Mouse (Mus musculus): ENCODE measurements at regions not wholly inside any gene's neighbourhood (a gene's known extent, or its start where the extent isn't known, plus 50 kb on each side); places are given as distances from the start of the nearest gene placed in this dataset.

DNA sequence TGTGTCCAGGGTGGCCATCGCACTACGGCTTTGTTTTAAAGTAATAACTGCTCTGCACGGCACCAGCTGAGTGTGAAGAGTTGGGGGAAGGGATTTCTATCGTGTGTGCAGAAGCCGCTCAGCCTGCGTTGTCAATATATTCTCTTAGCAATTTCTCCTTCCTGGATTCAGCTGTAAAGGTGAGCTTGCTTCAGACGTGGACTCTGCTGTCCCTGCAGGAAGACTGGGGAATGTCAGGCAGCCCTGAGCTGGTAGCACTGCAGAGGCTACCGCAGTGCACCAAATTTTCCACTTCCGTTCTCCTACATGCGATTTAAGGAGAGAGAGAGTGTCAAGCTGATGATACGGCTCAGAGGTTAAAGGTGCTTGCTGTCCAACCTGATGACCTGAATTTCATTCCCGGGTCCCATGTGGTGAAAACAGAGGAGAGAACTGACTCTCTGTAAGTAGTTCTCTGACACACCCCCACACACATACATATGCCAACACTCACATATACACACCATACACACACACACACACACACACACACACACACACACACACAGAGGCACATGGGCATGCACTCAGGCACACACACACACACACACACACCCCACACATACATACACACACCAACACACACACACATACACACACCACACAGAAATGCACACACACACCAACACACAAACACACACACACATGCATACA, 59.9 kb upstream of the Prelid3b start:
- TF ChIP-seq POLR2A (IDR thresholded peaks at IDR 0.05; ENCODE audit: borderline replicate concordance, control insufficient read depth, low read depth, low read length) (no peak), CTCF (IDR thresholded peaks at IDR 0.05; ENCODE audit: control insufficient read depth, insufficient read depth, low read length) (peak; percentile 18; the same call in 1 of the 2 replicates)
- H3K27ac ChIP-seq (ENCODE audit: control insufficient read depth, insufficient read depth, low read depth, low read length, poor library complexity): no peak overlapping the region
- no peak overlapping the region for H3K4me3 ChIP-seq (replicated peaks; ENCODE audit: control insufficient read depth, low read depth, low read length)
- no peaks in the 10 kb centered on the region for H3K4me1 ChIP-seq (ENCODE audit: control insufficient read depth, insufficient read depth, low read length)
- 61% methylated on average over 12 of the region's 12 CpGs for WGBS

DNA sequence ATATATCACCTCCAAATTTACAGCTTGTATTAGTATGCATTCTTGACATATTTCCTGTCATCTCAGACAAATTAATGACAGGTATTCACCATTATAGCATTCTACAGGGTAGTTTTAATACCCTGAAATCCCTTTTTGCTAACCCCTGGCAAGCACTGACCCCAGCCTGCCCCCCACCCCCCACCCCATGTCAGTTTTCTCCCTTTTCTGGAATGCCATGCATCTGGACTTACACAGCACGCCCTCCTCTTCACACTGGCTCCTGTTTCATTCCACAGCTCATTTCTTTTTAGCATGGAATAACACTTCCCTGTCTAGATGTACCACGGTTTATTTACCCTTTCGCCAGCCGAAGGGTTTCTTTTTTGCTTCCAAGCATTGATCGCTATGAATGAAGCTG, 67.8 kb upstream of the Prelid3b start:
- no peaks in the 10 kb centered on the region for H3K4me1 ChIP-seq (ENCODE audit: control insufficient read depth, insufficient read depth, low read length)
- H3K4me3 ChIP-seq (replicated peaks; ENCODE audit: control insufficient read depth, low read depth, low read length): no peak overlapping the region
- TF ChIP-seq POLR2A (IDR thresholded peaks at IDR 0.05; ENCODE audit: borderline replicate concordance, control insufficient read depth, low read depth, low read length) (no peak), CTCF (IDR thresholded peaks at IDR 0.05; ENCODE audit: control insufficient read depth, insufficient read depth, low read length) (no peak)
- H3K27ac ChIP-seq (ENCODE audit: control insufficient read depth, insufficient read depth, low read depth, low read length, poor library complexity): no peak overlapping the region
- WGBS: 80% methylated on average over 5 of the region's 5 CpGs

DNA sequence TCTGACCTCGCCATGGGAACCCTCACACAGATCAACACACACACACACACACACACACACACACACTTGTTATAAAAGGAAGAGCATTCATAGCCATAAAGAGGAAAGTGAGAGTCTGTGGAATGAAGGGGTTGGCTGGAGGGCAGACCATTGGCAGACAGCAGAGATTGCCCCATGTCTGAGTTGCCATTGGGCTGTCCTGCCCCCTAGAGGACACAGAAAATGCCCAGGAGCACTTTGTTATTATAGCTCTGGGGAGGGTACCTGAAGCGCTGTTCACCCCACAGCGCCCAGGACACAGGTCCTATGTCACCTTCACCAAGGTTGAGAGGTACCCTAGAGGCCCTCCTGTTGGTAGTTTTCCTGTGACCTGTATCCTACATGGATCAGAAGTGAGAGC, 74.3 kb upstream of the Prelid3b start:
- WGBS: 84% methylated on average over 3 of the region's 3 CpGs
- Histone ChIP-seq H3K27ac (ENCODE audit: control insufficient read depth, insufficient read depth, low read depth, low read length, poor library complexity) (no peak overlapping the region), H3K4me1 (ENCODE audit: control insufficient read depth, insufficient read depth, low read length) (no peaks in the 10 kb centered on the region), H3K4me3 (replicated peaks; ENCODE audit: control insufficient read depth, low read depth, low read length) (no peak overlapping the region)
- TF ChIP-seq POLR2A (IDR thresholded peaks at IDR 0.05; ENCODE audit: borderline replicate concordance, control insufficient read depth, low read depth, low read length) (no peak), CTCF (IDR thresholded peaks at IDR 0.05; ENCODE audit: control insufficient read depth, insufficient read depth, low read length) (peak; percentile 51)

DNA sequence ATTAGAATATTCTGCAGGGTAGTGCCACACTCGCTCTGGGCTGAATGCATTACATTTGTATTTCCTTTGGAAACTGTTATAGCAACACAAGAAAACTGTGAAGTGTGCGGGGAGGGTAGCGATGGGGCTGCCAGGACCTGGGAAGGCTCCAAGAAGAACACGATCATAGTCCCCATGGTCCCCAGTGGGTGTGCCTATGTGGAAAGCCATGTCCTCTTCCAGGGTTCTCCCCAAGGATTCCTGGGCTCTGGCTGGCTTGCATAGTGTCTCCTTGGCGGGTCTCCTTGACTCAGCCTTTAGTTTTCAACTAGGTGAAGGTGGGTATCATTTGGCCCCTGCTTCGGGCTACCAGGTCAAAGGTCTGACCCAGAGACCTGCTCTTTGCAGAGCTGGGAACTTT, 74.8 kb upstream of the Prelid3b start:
- Histone ChIP-seq H3K27ac (ENCODE audit: control insufficient read depth, insufficient read depth, low read depth, low read length, poor library complexity) (no peak overlapping the region), H3K4me1 (ENCODE audit: control insufficient read depth, insufficient read depth, low read length) (no peaks in the 10 kb centered on the region), H3K4me3 (replicated peaks; ENCODE audit: control insufficient read depth, low read depth, low read length) (no peak overlapping the region)
- WGBS: 75% methylated on average over 6 of the region's 6 CpGs
- no peak for TF ChIP-seq CTCF (IDR thresholded peaks at IDR 0.05; ENCODE audit: control insufficient read depth, insufficient read depth, low read length)

DNA sequence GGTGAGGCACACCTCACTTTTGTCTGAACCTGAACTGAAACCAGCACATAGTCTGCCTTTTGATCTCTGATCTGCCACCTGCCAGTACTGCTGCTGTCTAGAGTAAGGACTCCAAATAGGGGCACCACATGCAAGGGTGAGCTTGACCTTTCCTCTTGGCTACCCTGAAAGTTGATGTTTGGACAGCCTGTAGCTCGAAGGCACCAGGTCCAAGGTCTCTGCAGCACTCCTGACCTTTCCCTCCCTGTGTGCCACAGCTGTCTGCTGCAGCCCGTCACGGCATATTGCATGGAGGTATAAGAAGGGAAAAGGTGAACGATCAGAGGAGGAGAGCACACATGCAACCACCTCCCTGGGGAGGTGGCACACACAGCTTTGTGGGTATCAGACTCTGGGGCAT, 75.9 kb upstream of the Prelid3b start:
- Histone ChIP-seq H3K4me3 (replicated peaks; ENCODE audit: control insufficient read depth, low read depth, low read length) (no peak overlapping the region), H3K4me1 (ENCODE audit: control insufficient read depth, insufficient read depth, low read length) (no peaks in the 10 kb centered on the region), H3K27ac (ENCODE audit: control insufficient read depth, insufficient read depth, low read depth, low read length, poor library complexity) (no peak overlapping the region)
- 78% methylated on average over 4 of the region's 4 CpGs for WGBS
- no peak for TF ChIP-seq CTCF (IDR thresholded peaks at IDR 0.05; ENCODE audit: control insufficient read depth, insufficient read depth, low read length)
- no peak for TF ChIP-seq POLR2A (IDR thresholded peaks at IDR 0.05; ENCODE audit: borderline replicate concordance, control insufficient read depth, low read depth, low read length)

DNA sequence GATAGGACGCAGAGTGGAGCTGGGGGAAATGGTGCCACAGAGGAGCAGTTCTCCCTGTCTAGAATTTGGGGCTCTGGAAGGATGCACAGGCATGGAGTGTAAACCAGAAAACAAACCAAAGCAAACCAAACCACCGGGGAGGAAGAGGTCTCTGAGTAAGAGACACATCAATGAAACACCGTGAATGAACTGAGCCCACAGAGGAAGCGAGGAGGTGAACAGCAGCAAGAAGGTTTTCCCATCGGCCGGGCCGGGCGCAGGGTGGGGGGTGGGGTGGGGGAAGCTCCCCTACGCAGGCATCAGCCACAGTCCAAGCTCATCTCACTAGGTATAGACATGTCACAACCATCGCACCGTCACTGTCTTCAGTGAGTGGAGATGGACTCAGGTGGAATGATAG, 82.9 kb upstream of the Prelid3b start:
- Histone ChIP-seq H3K4me3 (replicated peaks; ENCODE audit: control insufficient read depth, low read depth, low read length) (no peak overlapping the region), H3K4me1 (ENCODE audit: control insufficient read depth, insufficient read depth, low read length) (no peaks in the 10 kb centered on the region), H3K27ac (ENCODE audit: control insufficient read depth, insufficient read depth, low read depth, low read length, poor library complexity) (no peak overlapping the region)
- no peak for TF ChIP-seq POLR2A (IDR thresholded peaks at IDR 0.05; ENCODE audit: borderline replicate concordance, control insufficient read depth, low read depth, low read length)
- no peak for TF ChIP-seq CTCF (IDR thresholded peaks at IDR 0.05; ENCODE audit: control insufficient read depth, insufficient read depth, low read length)
- WGBS: 75% methylated on average over 11 of the region's 11 CpGs

DNA sequence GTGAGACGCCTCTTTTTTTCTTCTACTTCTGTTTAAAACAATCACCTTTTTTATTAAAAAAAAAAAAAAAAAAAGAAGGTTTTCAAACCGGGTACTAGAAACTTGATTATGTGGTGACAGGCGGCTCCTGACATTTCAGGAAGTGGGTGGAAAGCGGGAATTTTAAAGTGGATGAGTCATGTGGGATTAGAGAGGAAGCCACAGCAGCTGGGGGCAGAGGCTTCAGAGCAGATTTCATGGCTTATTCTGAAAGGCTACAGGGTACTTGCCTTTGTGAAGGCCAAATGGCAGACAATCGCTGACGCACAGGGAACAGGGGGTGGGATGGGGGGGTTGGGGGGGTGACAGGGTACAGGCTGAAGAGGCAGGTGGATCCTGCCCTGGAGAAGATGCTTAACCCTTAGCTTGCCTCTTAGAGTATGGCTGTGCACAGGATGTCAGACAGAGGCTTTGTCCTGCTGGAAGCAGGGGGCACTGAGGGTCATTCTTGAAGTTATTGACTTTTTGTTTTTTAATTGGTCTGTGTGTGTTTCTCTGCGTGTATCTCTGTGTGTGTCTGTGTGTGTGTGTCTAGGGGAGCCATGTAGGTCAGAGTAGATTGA, 81.4 kb upstream of the Zfp831 start:
- H3K4me1 ChIP-seq (ENCODE audit: control insufficient read depth, insufficient read depth, low read length): peaks cover 3% of the 10 kb centered on the region; the same call in 1 of the 2 replicates
- no peak for TF ChIP-seq CTCF (IDR thresholded peaks at IDR 0.05; ENCODE audit: control insufficient read depth, insufficient read depth, low read length)
- no peak for TF ChIP-seq POLR2A (IDR thresholded peaks at IDR 0.05; ENCODE audit: borderline replicate concordance, control insufficient read depth, low read depth, low read length)
- WGBS: 42% methylated on average over 7 of the region's 7 CpGs
- no peak overlapping the region for H3K27ac ChIP-seq (ENCODE audit: control insufficient read depth, insufficient read depth, low read depth, low read length, poor library complexity)
- no peak overlapping the region for H3K4me3 ChIP-seq (replicated peaks; ENCODE audit: control insufficient read depth, low read depth, low read length)

DNA sequence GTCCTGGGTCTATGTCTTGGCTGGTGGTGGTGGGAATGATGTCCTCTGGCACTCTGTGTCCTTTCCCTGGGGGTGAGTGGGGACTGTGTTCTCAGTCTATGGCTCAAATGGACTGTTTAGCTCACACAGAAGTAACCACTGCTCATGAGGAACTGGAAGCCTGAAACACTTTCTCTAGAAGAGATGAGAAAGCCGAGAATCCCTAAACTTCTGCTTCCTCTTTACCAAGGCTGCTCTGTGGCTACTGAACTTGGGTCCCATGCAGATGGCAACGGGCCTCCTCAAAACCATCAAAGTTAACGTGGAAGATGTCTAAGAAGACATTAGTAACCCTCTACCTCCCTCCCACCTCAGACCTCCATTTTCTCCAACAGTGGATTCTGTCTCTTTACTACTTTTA, 79.4 kb upstream of the Zfp831 start:
- no peak overlapping the region for H3K4me3 ChIP-seq (replicated peaks; ENCODE audit: control insufficient read depth, low read depth, low read length)
- H3K27ac ChIP-seq (ENCODE audit: control insufficient read depth, insufficient read depth, low read depth, low read length, poor library complexity): no peak overlapping the region
- H3K4me1 ChIP-seq (ENCODE audit: control insufficient read depth, insufficient read depth, low read length): peaks cover 3% of the 10 kb centered on the region; the same call in 1 of the 2 replicates
- 9% methylated on average over 3 of the region's 3 CpGs for WGBS
- no peak for TF ChIP-seq POLR2A (IDR thresholded peaks at IDR 0.05; ENCODE audit: borderline replicate concordance, control insufficient read depth, low read depth, low read length)
- TF ChIP-seq CTCF (IDR thresholded peaks at IDR 0.05; ENCODE audit: control insufficient read depth, insufficient read depth, low read length): no peak
